Mouse (Mus musculus): Measurements from ENCODE around the gene Fgfr4. TPM values are rescaled to one million over a fixed set of nuclear protein-coding genes. Genes with fewer than 3 reads are reported as not detected.
A peak's percentile ranks its signal among the peaks of the same experiment; 100 is the strongest.

Fgfr4 gene
- polyA plus RNA-seq, 1 experiment from 2014 or later, result 5.1 TPM

DNA sequence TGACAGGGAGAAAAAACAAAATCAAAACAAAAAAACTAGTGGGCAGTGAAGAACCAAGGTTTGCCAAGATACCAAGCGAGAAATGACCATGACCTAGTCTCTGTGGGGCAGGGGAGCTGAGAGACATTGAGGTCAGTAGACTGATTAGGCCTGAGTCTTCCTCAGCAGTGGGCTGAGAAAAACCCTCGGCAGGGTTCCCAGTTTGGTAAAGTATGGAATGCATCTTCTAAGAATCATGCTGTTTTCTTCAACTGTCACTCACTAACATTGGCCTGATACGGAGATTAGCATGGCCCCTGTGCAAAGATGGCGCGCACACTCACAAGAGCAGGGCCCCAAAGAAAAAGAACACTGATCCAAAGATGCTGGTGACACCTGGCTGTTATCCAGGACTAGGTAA lies 1.5 kb downstream of the Fgfr4 start:
- no peaks in the 10 kb centered on the region for H3K36me3 ChIP-seq
- H3K9me3 ChIP-seq, result no peaks in the 10 kb centered on the region
- WGBS, result 89% methylated on average over 5 of the region's 5 CpGs
- H3K4me3 ChIP-seq, result no peak overlapping the region
- H3K27me3 ChIP-seq, result peaks cover 31% of the 10 kb centered on the region
- H3K9ac ChIP-seq, result no peak overlapping the region
- H3K4me2 ChIP-seq (replicated peaks), result no peak overlapping the region
- H3K4me1 ChIP-seq, result 0 out of 2 replicates have a peak, but pooled peaks cover 4% of the 10 kb centered on the region
- H3K27ac ChIP-seq, result no peak overlapping the region
- no peak for ATAC-seq (ENCODE audit: insufficient number of reproducible peaks, insufficient read depth, low FRiP score, low TSS enrichment)

DNA sequence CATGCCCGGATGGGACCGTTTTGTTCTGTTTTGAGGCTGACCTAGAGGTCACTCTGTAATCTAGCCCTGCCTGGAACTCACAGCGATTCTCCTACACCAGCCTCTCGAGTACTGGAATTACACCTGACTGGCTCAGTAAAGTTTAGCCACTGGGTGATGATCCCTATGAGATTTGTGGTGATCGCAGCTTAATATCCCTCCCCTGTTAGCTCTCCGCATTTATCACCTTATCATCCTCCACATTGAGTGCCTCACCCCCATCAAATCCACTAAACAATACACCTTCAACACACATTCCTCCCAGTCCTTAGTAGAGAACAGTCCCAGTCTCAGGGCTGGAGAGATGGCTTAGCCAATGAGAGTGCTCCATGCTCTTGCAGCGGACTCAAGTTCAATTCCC lies 9.9 kb downstream of the Fgfr4 start:
- Histone ChIP-seq H3K9me3 (no peaks in the 10 kb centered on the region), H3K4me1 (no peaks in the 10 kb centered on the region), H3K36me3 (no peaks in the 10 kb centered on the region), H3K9ac (no peak overlapping the region), H3K4me3 (no peak overlapping the region), H3K27me3 (no peaks in the 10 kb centered on the region), H3K4me2 (replicated peaks) (no peak overlapping the region), H3K27ac (no peak overlapping the region)
- no peak for ATAC-seq (ENCODE audit: insufficient number of reproducible peaks, insufficient read depth, low FRiP score, low TSS enrichment)
- 44% methylated on average over 7 of the region's 7 CpGs for WGBS

DNA sequence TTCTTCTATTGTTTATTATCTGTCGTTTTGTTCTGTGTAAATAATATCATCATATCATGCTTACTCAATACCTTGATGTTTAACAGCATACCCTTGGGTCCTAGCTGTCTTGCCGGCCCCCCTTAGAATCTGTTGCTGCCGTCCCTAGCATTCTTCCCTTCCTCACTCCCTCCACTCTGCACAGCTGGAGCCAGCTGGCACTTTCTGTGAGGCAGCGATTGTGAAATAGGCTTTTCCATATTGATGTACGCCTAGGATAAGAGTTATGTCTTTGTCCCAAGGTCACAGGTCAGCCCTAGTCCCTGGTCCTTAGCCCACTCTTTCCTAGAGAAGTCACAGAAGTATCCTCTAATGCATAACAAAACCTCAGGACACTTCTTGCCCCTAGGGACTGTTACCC lies 11.1 kb downstream of the Fgfr4 start:
- Histone ChIP-seq H3K27ac (no peak overlapping the region), H3K9me3 (no peaks in the 10 kb centered on the region), H3K4me2 (replicated peaks) (no peak overlapping the region), H3K4me1 (no peaks in the 10 kb centered on the region), H3K27me3 (no peaks in the 10 kb centered on the region), H3K9ac (no peak overlapping the region), H3K4me3 (no peak overlapping the region), H3K36me3 (no peaks in the 10 kb centered on the region)
- 62% methylated on average over 5 of the region's 5 CpGs for WGBS
- ATAC-seq (ENCODE audit: insufficient number of reproducible peaks, insufficient read depth, low FRiP score, low TSS enrichment), result no peak

DNA sequence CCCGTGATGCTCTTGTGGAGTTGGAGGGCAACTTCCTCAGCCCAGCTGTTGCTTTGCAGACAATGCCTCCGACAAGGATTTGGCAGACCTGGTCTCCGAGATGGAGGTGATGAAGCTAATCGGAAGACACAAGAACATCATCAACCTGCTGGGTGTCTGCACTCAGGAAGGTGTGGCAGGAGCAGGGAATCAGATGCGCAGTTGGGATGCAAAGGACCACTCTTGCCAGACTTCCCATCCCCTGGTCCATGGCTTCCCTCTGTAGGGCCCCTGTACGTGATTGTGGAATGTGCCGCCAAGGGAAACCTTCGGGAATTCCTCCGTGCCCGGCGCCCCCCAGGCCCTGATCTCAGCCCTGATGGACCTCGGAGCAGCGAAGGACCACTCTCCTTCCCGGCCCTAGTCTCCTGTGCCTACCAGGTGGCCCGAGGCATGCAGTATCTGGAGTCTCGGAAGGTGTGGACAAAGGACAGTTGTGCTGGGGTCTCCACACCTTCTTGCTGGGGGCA lies 13.4 kb downstream of the Fgfr4 start:
- Histone ChIP-seq H3K4me3 (no peak overlapping the region), H3K27me3 (no peaks in the 10 kb centered on the region)

GRCm38 (mm10) chr13:55166806-55167725 lies 14.6 kb downstream of the Fgfr4 start:
- no peak overlapping the region for H3K9ac ChIP-seq
- H3K4me3 ChIP-seq, result no peak overlapping the region
- H3K4me2 ChIP-seq (replicated peaks), result no peak overlapping the region
- peaks cover 18% of the 10 kb centered on the region for H3K4me1 ChIP-seq
- no peaks in the 10 kb centered on the region for H3K36me3 ChIP-seq
- no peaks in the 10 kb centered on the region for H3K9me3 ChIP-seq
- 84% methylated on average over 32 of the region's 32 CpGs for WGBS
- H3K27ac ChIP-seq, result no peak overlapping the region
- H3K27me3 ChIP-seq, result no peaks in the 10 kb centered on the region
- no peak for ATAC-seq (ENCODE audit: insufficient number of reproducible peaks, insufficient read depth, low FRiP score, low TSS enrichment)

More for the DNA sequence above, 13.4 kb downstream of the Fgfr4 start:
- no peaks in the 10 kb centered on the region for H3K36me3 ChIP-seq
- H3K4me2 ChIP-seq (replicated peaks), result no peak overlapping the region
- no peak overlapping the region for H3K27ac ChIP-seq
- peaks cover 7% of the 10 kb centered on the region for H3K4me1 ChIP-seq
- no peaks in the 10 kb centered on the region for H3K9me3 ChIP-seq
- WGBS, result 85% methylated on average over 16 of the region's 16 CpGs
- H3K9ac ChIP-seq, result no peak overlapping the region
- ATAC-seq (ENCODE audit: insufficient number of reproducible peaks, insufficient read depth, low FRiP score, low TSS enrichment), result no peak

- H3K9ac ChIP-seq, result no peak overlapping the region
- ATAC-seq (ENCODE audit: insufficient number of reproducible peaks, insufficient read depth, low FRiP score, low TSS enrichment), result no peak
- H3K4me3 ChIP-seq, result no peak overlapping the region
- H3K4me2 ChIP-seq (replicated peaks), result no peak overlapping the region
- H3K9me3 ChIP-seq, result no peaks in the 10 kb centered on the region
- H3K27me3 ChIP-seq, result no peaks in the 10 kb centered on the region
- no peak overlapping the region for H3K27ac ChIP-seq
- H3K36me3 ChIP-seq, result no peaks in the 10 kb centered on the region
- peaks cover 24% of the 10 kb centered on the region for H3K4me1 ChIP-seq
- WGBS, result 84% methylated on average over 11 of the region's 11 CpGs
Measured at GRCm38 (mm10) chr13:55167798-55168197, 15.4 kb downstream of the Fgfr4 start.

GRCm38 (mm10) chr13:55168255-55168654 lies 15.8 kb downstream of the Fgfr4 start:
- H3K36me3 ChIP-seq, result no peaks in the 10 kb centered on the region
- 92% methylated on average over 5 of the region's 5 CpGs for WGBS
- peaks cover 24% of the 10 kb centered on the region for H3K4me1 ChIP-seq
- H3K9me3 ChIP-seq, result no peaks in the 10 kb centered on the region
- H3K27me3 ChIP-seq, result no peaks in the 10 kb centered on the region
- H3K4me3 ChIP-seq, result no peak overlapping the region
- no peak overlapping the region for H3K9ac ChIP-seq
- no peak overlapping the region for H3K4me2 ChIP-seq (replicated peaks)
- no peak for ATAC-seq (ENCODE audit: insufficient number of reproducible peaks, insufficient read depth, low FRiP score, low TSS enrichment)
- no peak overlapping the region for H3K27ac ChIP-seq

- H3K36me3 ChIP-seq, result no peaks in the 10 kb centered on the region
- peaks cover 24% of the 10 kb centered on the region for H3K4me1 ChIP-seq
- H3K27me3 ChIP-seq, result no peaks in the 10 kb centered on the region
- H3K9ac ChIP-seq, result no peak overlapping the region
- no peak overlapping the region for H3K4me3 ChIP-seq
- no peaks in the 10 kb centered on the region for H3K9me3 ChIP-seq
- H3K27ac ChIP-seq, result no peak overlapping the region; the same call in 1 of the 2 replicates
- WGBS, result 51% methylated on average over 13 of the region's 13 CpGs
- ATAC-seq (ENCODE audit: insufficient number of reproducible peaks, insufficient read depth, low FRiP score, low TSS enrichment), result peak; percentile 67; the same call in 1 of the 2 replicates
- H3K4me2 ChIP-seq (replicated peaks), result no peak overlapping the region
Measured at GRCm38 (mm10) chr13:55168958-55169369, 16.5 kb downstream of the Fgfr4 start.

DNA sequence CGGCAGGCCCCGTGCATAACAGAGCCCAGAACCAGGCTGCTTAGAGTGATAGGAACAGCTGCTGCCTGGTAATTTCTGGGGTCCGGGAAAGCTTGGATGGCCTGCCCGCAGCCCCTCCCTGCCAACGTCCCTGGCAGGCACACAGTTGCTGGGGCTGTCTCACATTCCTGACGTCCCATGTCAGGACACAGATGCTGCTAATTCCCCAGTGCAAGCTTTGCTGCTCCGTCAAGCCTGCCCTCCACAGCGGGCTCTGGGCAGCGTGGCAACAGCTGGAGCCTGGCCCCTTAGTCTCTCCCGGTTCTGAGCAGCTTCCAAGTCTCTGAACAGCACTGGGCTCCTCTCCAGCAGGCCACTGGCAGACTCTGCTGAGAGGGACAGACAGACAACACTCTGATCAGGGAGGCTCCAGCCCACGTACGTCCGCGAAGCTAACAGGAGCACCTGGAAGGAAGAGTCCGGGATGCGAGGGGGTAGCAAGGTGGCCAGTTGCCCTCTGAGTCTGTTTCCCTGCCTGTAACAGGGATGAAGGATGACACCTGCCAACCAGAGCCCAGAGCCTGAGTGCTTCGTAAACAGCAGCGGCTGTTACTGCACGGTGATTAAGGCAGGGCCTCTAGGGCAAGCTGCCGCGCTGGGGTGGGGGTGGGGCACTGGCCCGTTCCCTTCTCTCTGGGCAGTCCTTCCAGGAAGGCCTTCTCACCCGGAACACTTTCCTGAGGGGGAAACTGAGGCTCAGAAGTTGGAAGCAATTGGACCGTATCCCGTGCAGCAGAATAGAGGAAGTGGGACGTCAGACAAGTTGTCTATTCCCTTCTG lies 19.3 kb downstream of the Fgfr4 start:
- Histone ChIP-seq H3K36me3 (no peaks in the 10 kb centered on the region), H3K4me3 (0 out of 2 replicates have a peak overlapping the region, but pooled peaks have one; percentile 1), H3K9me3 (no peaks in the 10 kb centered on the region), H3K4me1 (peaks cover 24% of the 10 kb centered on the region), H3K9ac (peak overlapping the region; percentile 24; the same call in 1 of the 2 replicates), H3K4me2 (replicated peaks) (peak overlapping the region; percentile 43), H3K27me3 (no peaks in the 10 kb centered on the region), H3K27ac (peak overlapping the region; percentile 59; the same call in 1 of the 2 replicates)
- ATAC-seq (ENCODE audit: insufficient number of reproducible peaks, insufficient read depth, low FRiP score, low TSS enrichment), result 0 out of 2 replicates have a peak, but pooled peaks have one; percentile 11
- 10% methylated on average over 26 of the region's 26 CpGs for WGBS

DNA sequence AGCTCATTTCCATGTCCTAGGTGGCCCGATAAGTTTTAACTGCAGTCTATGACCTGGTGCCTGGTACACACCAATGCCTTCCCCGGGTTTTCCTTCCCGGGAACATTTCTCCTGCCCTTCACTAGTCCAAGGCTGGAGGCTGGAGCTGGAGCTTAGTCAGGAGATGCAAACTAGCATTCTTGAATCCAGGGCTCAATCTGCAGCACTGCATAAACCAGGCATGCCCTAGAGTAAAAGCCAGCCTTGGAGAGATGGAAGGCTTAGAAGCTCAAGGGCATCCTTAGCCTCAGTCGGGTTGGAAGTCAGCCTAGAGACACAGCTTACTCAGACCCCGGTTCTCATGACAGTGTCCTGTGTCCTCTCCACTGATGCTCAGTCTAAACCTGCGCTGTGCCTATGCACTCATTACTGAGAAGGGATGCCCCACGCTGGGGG lies 19.9 kb downstream of the Fgfr4 start:
- H3K27ac ChIP-seq, result 0 out of 2 replicates have a peak overlapping the region, but pooled peaks have one; percentile 3
- 32% methylated on average over 7 of the region's 7 CpGs for WGBS

DNA sequence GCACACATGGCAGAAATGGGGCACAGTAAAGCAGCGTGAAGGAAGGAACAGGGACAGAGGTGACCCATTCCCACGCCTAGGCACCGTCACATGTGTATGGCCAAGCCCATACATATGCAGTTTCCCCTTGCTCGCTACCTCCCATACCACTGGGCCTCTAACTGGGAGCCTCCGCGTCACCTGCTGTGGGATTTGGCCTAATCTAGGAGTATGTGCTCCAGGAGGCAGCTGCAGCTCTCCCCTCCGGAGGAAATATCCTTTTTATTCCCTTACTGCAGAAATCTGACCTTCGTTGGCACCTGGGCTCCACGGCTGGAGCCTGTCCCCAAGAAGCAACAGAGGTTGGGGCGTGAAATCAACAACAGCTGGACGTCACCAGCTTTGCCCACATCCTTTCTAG lies 21.9 kb downstream of the Fgfr4 start:
- 60% methylated on average over 11 of the region's 11 CpGs for WGBS
- H3K9ac ChIP-seq, result no peak overlapping the region
- no peaks in the 10 kb centered on the region for H3K27me3 ChIP-seq
- no peaks in the 10 kb centered on the region for H3K36me3 ChIP-seq
- peaks cover 18% of the 10 kb centered on the region for H3K4me1 ChIP-seq
- H3K9me3 ChIP-seq, result no peaks in the 10 kb centered on the region
- no peak overlapping the region for H3K4me3 ChIP-seq
- no peak for ATAC-seq (ENCODE audit: insufficient number of reproducible peaks, insufficient read depth, low FRiP score, low TSS enrichment)
- no peak overlapping the region for H3K4me2 ChIP-seq (replicated peaks)
- no peak overlapping the region for H3K27ac ChIP-seq

More for the DNA sequence above, 19.9 kb downstream of the Fgfr4 start:
- Histone ChIP-seq H3K4me1 (peaks cover 24% of the 10 kb centered on the region), H3K9ac (no peak overlapping the region), H3K4me3 (no peak overlapping the region), H3K9me3 (no peaks in the 10 kb centered on the region), H3K36me3 (no peaks in the 10 kb centered on the region), H3K27me3 (no peaks in the 10 kb centered on the region), H3K4me2 (replicated peaks) (peak overlapping the region; percentile 43)
- no peak for ATAC-seq (ENCODE audit: insufficient number of reproducible peaks, insufficient read depth, low FRiP score, low TSS enrichment)

Measured in embryonic facial prominence, embryonic 12.5 days (tissue).